Mouse (Mus musculus) heart, adult 2 months (tissue): ENCODE results near the gene Slc5a6.

ENCODE experiments used
- CTCF ChIP-seq: fragments of 200-600 bp; IDR thresholded peaks from 2 replicates; pipeline ENCODE4 v1.8.1; 2022; ENCODE audit warnings: antibody characterized with exemption, mild to moderate bottlenecking, moderate library complexity
- POLR2A ChIP-seq: fragments of 200-500 bp; IDR thresholded peaks from 2 replicates; pipeline ENCODE4 v1.6.1; 2011; ENCODE audit warnings: mild to moderate bottlenecking, low read depth, low read length, control low read depth; ENCODE audit not compliant: insufficient read depth

GRCm38 (mm10) chr5:31034669-31035068, 14.1 kb downstream of the Slc5a6 start:
- no peak for TF ChIP-seq POLR2A
- TF ChIP-seq CTCF, result no peak
